Mouse (Mus musculus): ENCODE measurements around the gene Fgr.

DNA sequence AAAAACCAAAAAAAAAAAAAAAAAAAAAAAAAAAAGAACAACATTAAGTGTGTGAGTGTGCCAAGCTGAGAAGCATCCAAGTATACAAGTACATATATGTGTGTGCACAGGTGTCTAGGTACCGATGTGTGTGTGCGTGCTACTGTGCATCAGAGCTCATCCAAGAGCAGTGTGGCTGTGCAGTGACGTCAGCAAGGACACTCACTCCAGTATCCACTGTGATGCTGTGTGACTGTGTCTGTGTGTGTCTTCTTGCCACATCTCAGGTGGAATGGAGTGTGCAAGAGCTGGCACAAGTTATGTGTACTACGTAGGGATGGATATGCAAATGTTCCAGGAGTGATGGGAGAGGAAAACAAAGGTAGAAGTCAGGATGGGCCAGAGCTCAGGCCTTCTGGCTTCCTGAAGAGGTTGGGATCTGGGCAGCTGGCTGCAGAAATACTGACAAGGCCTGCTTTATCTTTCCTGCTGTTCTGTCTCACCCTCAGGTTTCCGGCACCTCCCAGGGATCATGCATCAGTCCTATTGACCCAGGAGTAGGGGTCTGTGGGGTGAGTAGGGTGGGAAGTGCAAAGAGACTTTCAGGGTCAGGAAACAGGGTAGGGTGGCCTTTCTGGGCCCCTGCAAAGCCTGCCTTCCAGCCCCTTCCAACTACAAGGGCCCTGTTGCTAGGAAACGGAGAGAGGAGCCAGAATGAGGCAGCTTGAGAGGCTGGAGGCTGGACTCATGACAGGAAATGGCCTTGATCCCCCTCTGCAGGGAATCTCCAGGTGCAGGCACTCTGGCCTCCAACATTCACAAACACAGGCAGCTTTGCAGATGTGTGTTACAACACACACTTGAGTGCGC is 10.0 kb downstream of the Fgr start:
- TF ChIP-seq CTCF (IDR thresholded peaks at IDR 0.05; ENCODE audit: borderline replicate concordance, insufficient read depth, low read depth, low read length) (no peak), POLR2A (IDR thresholded peaks at IDR 0.05; ENCODE audit: borderline replicate concordance, insufficient read depth, low read length) (no peak)
